Mouse (Mus musculus) megakaryocyte-erythroid progenitor cell, adult 5-6 weeks (primary cell): Measurements from ENCODE around the gene Nup85. TPM values are rescaled to one million over a fixed set of nuclear protein-coding genes. Genes with fewer than 3 reads are reported as not detected.
"Not testable (repeated sequence)": the region's sequence is repeated elsewhere in the genome, so short reads cannot be mapped to it uniquely, and the experiment has no call there.

Experiments used
- ATAC-seq: replicated peaks from 2 replicates; pipeline ENCODE4 v1.8.0; 2016; ENCODE audit warnings: mild to moderate bottlenecking, inconsistent platforms; ENCODE audit not compliant: severe bottlenecking, poor library complexity, low FRiP score, low TSS enrichment
- total RNA-seq, 2 experiments: library from RNA; stranded (forward) in 1 of 2; stranded (reverse) in 1 of 2; fragments of 200-1000, 215-1000 nt in 1 of 2; fragments of >200 nt in 1 of 2; fragmentation: Nextera tagmentation in 1 of 2; gene quantifications; 2 replicates each; pipeline ENCODE4 v1.2.3; 2014 to 2017

Nup85 gene
- total RNA-seq (2014; fragmentation: Nextera tagmentation) (256 and 306 TPM in 2 replicates), total RNA-seq (2017) (179 and 228 TPM in 2 replicates)

GRCm38 (mm10) chr11:115564064-115564809 lies at the start of gene Nup85:
TSS of gene Nup85 (plus strand) at chr11:115564434.
- peak; percentile 95 for ATAC-seq

GRCm38 (mm10) chr11:115515021-115515420 lies 49.2 kb upstream of the Nup85 start:
- ATAC-seq = no peak

DNA sequence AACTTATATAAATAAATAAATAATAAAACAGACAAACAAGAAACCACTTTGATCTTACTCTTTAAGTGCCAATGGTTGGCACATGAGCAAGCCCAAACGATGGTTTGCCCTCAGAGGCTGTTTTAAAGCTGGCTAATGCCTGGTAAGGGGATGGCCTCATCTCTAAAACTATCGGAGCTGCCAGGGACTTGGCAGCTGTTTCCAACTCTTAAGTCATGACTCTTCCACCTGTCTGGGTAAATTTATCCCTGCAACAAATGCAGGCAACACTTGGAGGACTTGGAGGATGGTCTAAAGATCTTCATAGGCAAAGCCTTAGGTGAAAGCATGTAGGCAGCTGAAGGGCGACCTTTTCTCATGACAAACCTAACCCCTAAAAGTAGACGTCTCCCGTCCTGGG lies 47.3 kb upstream of the Nup85 start:
- no peak for ATAC-seq

- ATAC-seq = no peak
Observed at GRCm38 (mm10) chr11:115518693-115519092, 45.5 kb upstream of the Nup85 start.

DNA sequence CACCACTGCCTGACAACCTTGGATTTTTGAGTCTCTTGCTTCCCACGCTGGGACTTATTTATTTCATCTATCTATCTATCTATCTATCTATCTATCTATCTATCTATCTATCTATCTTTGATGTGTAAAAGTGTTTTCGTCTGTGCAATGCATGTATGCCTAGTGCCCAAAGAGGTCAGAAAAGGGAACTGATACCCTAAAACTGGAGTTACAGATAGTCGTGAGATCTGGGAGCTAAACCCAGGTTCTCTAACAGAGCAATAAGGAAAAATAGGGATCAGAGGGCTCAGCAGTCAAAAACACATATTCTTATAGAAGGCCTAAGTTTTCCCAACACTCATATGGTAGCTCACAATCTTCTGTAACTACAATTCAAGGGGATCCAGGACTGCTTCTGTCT lies 44.7 kb upstream of the Nup85 start:
- no peak for ATAC-seq

DNA sequence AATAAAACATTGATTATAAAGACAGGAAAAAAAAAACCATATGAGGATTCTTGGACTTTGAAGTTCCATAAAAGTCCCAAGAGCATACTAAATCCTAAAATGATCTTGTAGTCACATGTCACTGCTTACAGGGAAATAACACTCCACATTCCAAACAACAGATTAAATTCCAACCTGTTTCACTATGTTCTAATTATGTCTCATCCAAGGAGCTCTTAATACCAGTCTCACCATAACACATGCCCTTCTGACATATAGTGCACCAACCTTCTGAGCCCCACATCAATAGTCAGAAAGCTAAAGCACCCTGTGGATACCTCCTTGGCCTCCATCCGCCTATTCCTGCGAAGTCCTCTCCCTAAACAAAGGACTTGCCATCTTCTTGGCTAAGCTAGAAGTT lies 44.0 kb upstream of the Nup85 start:
- ATAC-seq = no peak

DNA sequence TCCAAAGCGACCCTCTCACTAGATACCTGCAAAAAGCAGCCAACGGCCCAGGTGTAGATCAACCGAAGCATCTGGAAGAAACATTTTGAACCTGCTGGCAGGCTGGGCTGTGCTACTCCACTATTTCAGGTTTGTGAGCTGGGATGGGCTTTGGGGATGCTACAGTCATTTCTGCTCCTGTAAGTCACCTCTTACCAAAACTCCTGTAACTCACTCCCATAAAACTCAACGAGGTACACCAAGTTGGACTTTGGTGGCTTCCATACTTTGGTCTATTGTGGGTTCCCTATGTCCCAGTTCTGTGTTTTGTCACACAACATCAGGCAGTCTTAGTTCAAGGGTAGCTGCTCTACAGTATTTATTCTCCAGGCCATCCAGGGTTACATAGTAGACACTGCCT lies 43.2 kb upstream of the Nup85 start:
- ATAC-seq = no peak

GRCm38 (mm10) chr11:115522238-115522637 lies 42.0 kb upstream of the Nup85 start:
- ATAC-seq = no peak

GRCm38 (mm10) chr11:115522703-115523102 lies 41.5 kb upstream of the Nup85 start:
- no peak for ATAC-seq

- ATAC-seq = not testable (repeated sequence)
Observed at GRCm38 (mm10) chr11:115526446-115526845, 37.8 kb upstream of the Nup85 start.

GRCm38 (mm10) chr11:115534759-115535371 lies 29.4 kb upstream of the Nup85 start:
- ATAC-seq = no peak

GRCm38 (mm10) chr11:115535401-115536037 lies 28.7 kb upstream of the Nup85 start:
- peak; percentile 35 for ATAC-seq

GRCm38 (mm10) chr11:115536038-115536681 lies 28.1 kb upstream of the Nup85 start, which contains the start of gene Sumo2:
TSS of gene Sumo2 (minus strand) at chr11:115536276.
- ATAC-seq = peak; percentile 74

DNA sequence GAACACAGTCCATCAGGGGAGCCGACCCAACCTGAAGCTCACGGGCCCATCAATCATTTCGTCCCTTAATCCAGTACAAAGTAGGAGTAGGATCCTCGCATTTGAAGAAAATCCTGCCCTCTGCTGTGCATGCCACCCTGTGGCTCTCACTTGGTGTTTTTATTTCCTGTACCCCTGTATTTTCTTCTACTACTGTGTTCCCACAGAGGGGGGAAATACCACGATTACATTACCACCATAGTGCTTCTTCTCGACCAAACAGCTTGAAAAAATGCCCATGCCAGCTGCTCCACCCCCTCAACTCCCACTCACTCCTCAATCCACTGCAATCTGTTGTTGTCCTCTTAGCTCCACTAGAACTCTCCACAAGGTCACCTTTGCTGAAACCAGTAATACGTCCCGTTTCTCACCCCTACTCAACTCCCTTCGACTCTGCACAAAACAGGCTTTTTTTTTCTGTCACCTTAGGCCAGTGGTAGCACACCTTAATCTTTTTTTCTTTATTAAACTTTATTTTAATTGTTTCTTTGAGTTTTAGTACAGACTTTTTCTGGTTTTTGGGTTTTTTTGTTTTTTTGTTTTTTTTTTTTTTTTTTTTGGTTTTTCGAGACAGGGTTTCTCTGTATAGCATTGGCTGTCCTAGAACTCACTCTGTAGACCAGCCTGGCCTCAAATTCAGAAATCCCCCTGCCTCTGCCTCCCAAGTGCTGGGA lies 27.2 kb upstream of the Nup85 start:
- ATAC-seq = no peak

DNA sequence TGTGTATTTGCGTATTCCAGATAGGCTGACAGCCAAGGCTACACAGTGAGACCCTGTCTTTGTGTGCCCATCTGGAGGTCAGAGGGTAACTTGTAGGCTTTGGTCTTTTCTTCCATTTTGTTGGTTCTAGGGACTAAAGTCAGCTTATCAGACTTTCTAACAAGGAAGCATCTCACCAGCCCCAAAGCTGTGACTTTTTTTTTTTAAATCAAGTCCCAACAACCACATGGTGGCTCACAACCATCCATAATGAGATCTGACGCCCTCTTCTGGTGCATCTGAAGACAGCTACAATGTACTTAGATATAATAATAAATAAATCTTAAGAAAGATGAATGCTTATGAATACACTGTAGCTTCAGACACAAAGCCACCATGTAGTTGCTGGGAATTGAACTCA lies 26.2 kb upstream of the Nup85 start:
- ATAC-seq = peak; percentile 54

DNA sequence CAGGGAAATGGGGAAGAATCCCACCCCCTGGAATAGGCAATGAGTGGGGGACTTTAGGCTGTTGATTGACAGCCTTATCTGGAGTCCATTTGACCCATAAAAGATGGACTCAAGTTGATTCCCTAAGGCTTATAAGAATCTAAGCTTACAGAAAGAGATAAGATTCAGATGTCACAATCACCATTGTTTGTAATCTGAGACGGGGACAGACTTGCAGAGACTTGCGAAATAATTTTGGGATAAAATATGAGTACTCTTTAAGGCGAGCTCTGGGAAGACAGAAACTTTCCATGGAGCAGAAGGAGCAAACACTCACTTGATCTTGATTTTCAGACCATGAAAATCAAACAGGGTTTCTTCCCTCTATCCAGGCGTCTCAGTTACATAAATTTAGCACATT lies 20.7 kb upstream of the Nup85 start:
- no peak for ATAC-seq

- 0 out of 2 replicates have a peak, but pooled peaks have one; percentile 65 for ATAC-seq
Observed at GRCm38 (mm10) chr11:115552783-115553182, 11.5 kb upstream of the Nup85 start.

DNA sequence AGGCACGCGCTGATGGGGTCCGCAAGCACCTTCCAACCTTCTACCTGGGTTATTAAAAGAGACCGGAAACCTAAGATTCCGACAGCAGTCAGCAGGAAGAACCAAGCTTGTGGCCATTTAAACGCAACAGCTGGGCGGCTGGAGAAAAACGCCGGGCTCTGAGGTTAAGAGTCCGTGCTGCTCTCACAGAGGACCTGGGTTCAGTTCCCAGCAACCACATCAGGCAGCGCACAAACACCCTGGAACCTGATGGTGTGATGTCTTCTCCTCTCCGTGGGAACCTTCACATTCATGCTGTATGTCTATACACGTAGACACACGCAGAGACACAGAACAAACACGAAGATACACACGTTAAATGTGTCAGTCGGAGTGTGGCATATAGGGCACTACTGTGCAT lies 8.5 kb upstream of the Nup85 start:
- no peak for ATAC-seq

DNA sequence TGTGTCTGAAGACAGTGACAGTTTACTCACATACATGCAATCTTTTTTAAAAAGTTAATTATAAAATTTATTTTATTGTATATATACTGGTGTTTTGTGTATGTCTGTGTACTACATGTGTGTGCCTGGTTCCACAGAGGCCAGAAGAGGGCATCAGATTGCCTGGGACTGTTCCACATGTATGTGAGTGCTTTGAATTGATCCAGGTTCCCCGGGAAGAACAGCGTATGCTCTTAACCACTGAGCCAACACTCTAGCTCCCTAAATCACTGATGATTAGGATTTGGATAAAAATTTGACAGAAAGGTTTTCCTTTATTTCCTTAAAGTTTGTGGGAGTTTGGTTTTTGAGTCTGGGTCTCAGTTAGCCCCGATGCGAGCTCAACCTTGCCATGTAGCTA lies 828 bp upstream of the Nup85 start:
- peak; percentile 31; the same call in 1 of the 2 replicates for ATAC-seq
